Mouse (Mus musculus) Patski (cell line): ENCODE results near the gene Ndufs2. TPM values are rescaled to one million over a fixed set of nuclear protein-coding genes. Genes with fewer than 3 reads are reported as not detected.

Source experiments
- ATAC-seq: fragments of 100-300 bp; one replicate; pipeline ENCODE4 v1.8.0; 2021
- CTCF ChIA-PET: fragments of 350-600 bp; sonication (Branson Sonifier 250); formaldehyde crosslinking; loops from one replicate; lab custom pipeline; 2022; ENCODE audit warnings: inconsistent platforms; lab: Charles Lee
- POLR2A ChIA-PET: fragments of 350-600 bp; sonication (Branson Sonifier 250); formaldehyde crosslinking; loops from one replicate; lab custom pipeline; 2022; ENCODE audit warnings: antibody characterized with exemption, inconsistent platforms; lab: Charles Lee
- DNase-seq: peaks from one replicate; pipeline ENCODE4 v3.0.0-alpha.2; 2011; ENCODE audit warnings: low read depth, low spot score
- H3K27me3 ChIP-seq: fragments of 371-371 bp; one replicate; pipeline ENCODE4 v1.5.1; 2021
- CTCF ChIP-seq: fragments of 100-300 bp; IDR thresholded peaks from one replicate; pipeline ENCODE4 v1.5.1; 2021
- in situ Hi-C: fragments of 300-500 bp; cut with MboI; formaldehyde crosslinking; loops from 3 replicates; pipeline ENCODE4 v1.11.1; 2018; ENCODE audit warnings: low pct_unique_long_range_greater_than_20kb, mixed read lengths
- polyA plus RNA-seq: library from polyadenylated mRNA; unstranded; gene quantifications from one replicate; pipeline ENCODE4 v1.2.3, GENCODE M21; 2021

Gene Ndufs2
- polyA plus RNA-seq, 1 experiment from 2014 or later: 436 TPM

- in situ Hi-C loops: loop anchor here (25.0 kb wide), 1 partner anchor 372 kb away; the partner anchor contains the start of genes Dusp12 and Gm26620
- POLR2A ChIA-PET: no interaction called here
- no peaks in the 10 kb centered on the region for H3K27me3 ChIP-seq
- no peak for TF ChIP-seq CTCF
- DNase-seq (no peak), ATAC-seq (no peak)
- CTCF ChIA-PET: interaction anchor here (1.1 to 1.7 kb wide), 2 partner anchors 141 to 148 kb away, joined by 4 to 5 read pairs; no protein-coding TSS in a partner anchor
These were observed 7.7 kb upstream of the Ndufs2 start for GRCm38 (mm10) chr1:171258921-171259320.

DNA sequence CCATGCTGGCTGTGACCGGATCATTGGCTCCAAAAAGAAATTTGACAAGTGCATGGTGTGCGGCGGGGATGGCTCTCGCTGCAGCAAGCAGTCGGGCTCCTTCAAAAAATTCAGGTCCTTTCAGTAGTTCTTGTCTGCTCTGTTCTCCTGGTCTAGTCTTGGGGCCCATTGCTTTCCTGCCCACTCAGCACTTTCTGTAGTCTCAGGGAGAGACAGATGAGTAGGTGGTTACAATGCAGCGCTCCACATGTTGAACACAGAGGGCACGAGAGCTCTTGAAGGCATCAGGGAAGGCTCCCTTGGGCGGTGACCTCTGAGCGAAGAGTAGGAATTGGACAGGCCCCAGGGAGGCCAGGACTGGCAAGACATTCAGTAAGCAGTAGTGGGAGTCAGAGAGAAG lies 6.6 kb upstream of the Ndufs2 start:
- TF ChIP-seq CTCF: no peak
- DNase-seq: no peak
- no peaks in the 10 kb centered on the region for H3K27me3 ChIP-seq
- POLR2A ChIA-PET: interaction anchor here (0.6 to 0.7 kb wide), 2 partner anchors 76 to 145 kb away, joined by 3 to 4 read pairs; no protein-coding TSS in a partner anchor
- in situ Hi-C loops: loop anchor here (25.0 kb wide), 1 partner anchor 370 kb away; the partner anchor contains the start of genes Dusp12 and Gm26620
- no peak for ATAC-seq
- CTCF ChIA-PET: interaction anchor here (0.9 to 1.9 kb wide), 13 partner anchors 10 to 149 kb away, joined by 3 to 6 read pairs (median 4); partner anchors contain the start of gene Ppox

DNA sequence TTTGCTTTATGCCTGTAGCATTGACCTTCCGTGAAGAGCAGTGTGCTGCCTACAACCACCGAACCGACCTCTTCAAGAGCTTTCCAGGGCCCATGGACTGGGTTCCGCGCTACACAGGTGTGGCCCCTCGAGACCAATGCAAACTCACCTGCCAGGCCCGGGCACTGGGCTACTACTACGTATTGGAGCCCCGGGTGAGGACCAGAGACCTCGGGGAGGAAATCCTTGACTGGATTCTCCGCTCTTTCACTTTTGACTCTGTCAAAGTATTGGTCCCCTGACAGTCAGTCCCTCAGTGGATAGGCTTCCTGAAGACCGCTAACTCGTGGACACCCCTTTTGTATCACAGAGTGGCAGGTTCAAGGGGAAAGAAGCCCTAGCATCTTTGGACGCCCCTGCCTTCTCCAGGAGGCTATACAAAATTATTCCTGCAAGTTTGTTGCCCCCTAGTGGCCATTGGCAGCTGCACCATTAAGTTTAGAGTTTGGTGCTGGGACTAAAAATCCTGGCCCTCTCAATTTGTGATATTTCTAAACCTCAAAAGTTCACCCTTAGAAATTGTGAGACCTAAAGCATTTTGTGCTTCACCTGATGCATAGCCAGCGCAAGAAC lies 5.9 kb upstream of the Ndufs2 start:
- ATAC-seq: peak; percentile 62
- POLR2A ChIA-PET: interaction anchor here (0.6 kb wide), 2 partner anchors 48 to 144 kb away, joined by 3 read pairs; no protein-coding TSS in a partner anchor
- in situ Hi-C loops: loop anchor here (25.0 kb wide), 1 partner anchor 370 kb away; the partner anchor contains the start of genes Dusp12 and Gm26620

DNA sequence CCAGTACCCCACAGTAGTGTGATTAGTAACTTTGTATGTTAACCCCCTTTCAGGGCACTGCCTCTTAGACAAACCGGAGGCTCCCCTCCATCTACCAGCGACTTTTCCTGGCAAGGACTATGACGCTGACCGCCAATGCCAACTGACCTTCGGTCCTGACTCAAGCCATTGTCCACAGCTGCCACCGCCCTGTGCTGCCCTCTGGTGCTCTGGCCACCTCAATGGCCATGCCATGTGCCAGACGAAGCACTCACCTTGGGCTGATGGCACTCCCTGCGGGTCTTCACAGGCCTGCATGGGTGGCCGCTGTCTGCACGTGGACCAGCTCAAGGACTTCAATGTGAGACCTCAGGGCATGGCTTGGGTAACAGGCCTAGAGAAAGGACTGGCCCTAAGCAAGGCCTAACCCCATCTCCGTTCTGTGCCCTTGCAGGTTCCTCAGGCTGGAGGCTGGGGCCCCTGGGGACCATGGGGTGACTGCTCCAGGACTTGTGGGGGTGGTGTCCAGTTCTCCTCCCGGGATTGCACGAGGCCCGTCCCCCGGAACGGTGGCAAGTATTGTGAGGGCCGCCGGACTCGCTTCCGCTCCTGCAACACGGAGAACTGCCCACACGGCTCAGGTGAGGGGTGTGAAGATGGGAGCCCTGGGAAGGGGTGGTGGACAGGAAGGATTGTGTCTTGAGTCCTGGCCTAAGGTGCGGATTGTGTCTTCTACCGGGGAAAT lies 5.1 kb upstream of the Ndufs2 start:
- ATAC-seq (no peak), DNase-seq (no peak)
- CTCF ChIA-PET: interaction anchor here (1.5 to 1.9 kb wide), 2 partner anchors 21 to 139 kb away, joined by 3 to 4 read pairs; no protein-coding TSS in a partner anchor
- in situ Hi-C loops: loop anchor here (25.0 kb wide), 1 partner anchor 369 kb away; the partner anchor contains the start of genes Dusp12 and Gm26620
- TF ChIP-seq CTCF: no peak
- POLR2A ChIA-PET: interaction anchor here (0.5 kb wide), 1 partner anchor 25 kb away, joined by 4 read pairs; no protein-coding TSS in a partner anchor
- H3K27me3 ChIP-seq: no peaks in the 10 kb centered on the region

More for the DNA sequence above, 5.9 kb upstream of the Ndufs2 start:
- no peak for TF ChIP-seq CTCF
- H3K27me3 ChIP-seq: no peaks in the 10 kb centered on the region
- DNase-seq: no peak
- CTCF ChIA-PET: interaction anchor here (0.9 to 1.9 kb wide), 13 partner anchors 9 to 148 kb away, joined by 3 to 6 read pairs (median 3); partner anchors contain the start of gene Ppox

DNA sequence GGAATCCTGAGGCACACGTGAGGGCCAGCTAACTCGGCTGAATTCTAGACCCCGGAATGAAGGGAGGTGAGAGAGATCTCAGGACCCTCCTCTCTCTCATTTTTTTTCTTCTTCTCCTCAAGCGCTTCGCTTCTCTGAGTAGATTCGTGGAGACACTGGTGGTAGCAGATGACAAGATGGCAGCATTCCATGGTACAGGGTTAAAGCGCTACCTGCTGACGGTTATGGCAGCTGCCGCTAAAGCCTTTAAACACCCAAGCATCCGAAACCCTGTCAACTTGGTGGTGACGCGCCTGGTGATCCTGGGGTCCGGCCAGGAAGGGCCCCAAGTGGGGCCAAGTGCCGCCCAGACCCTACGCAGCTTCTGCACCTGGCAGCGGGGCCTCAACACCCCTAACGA lies 1.2 kb upstream of the Ndufs2 start:
- DNase-seq (no peak), ATAC-seq (no peak)
- in situ Hi-C loops: loop anchor here (25.0 kb wide), 1 partner anchor 365 kb away; the partner anchor contains the start of genes Dusp12 and Gm26620
- POLR2A ChIA-PET: interaction anchor here (0.6 to 1.9 kb wide), 5 partner anchors 11 to 30 kb away, joined by 3 to 6 read pairs (median 5); partner anchors contain the start of genes B4galt3 and Fcer1g
- CTCF ChIA-PET: interaction anchor here (1.0 to 2.2 kb wide), 4 partner anchors 10 to 32 kb away, joined by 3 to 7 read pairs (median 6); partner anchors contain the start of gene Ppox
- H3K27me3 ChIP-seq: no peaks in the 10 kb centered on the region
- no peak for TF ChIP-seq CTCF

DNA sequence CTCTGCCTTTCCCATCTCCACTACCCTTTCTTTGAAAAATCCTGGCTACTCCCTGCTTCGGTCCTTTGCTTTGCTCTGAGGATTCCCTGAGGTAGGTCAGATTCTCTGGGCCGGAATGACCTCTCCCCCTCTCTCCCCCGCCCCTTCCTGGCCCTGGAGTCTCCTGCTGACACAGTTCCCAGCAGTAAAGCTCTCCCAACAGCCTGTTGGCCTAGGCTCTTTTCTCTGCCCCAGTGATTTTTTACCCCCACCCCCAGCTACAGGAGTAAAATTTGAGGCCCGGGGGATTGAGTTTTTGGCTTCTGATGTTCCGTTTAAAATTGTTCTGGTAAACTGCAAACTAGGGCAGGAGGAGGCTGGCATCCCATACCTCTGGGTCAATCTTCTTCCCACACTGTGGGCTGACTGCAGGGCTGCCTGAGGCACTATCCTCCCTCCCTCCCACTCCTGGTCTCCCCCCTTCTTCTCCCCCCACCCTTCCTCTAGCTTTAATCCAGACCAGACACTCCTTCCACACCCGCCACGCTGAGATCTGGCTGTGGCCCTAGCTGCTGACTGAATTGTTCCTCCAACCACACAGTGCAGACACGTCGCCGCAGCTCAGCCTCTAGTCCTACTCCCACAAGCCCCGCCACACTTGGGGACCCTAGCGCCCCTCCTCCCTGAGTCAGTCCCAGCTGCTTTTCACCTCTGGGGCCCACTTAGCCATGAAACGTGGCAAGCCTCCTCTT lies 571 bp upstream of the Ndufs2 start:
- no peak for ATAC-seq
- CTCF ChIA-PET: interaction anchor here (0.9 to 2.2 kb wide), 6 partner anchors 11 to 140 kb away, joined by 3 to 7 read pairs (median 5); partner anchors contain the start of gene Ppox
- POLR2A ChIA-PET: interaction anchor here (0.6 to 1.9 kb wide), 5 partner anchors 12 to 29 kb away, joined by 3 to 6 read pairs (median 5); partner anchors contain the start of genes B4galt3 and Fcer1g
- no peak for TF ChIP-seq CTCF
- in situ Hi-C loops: loop anchor here (25.0 kb wide), 1 partner anchor 364 kb away; the partner anchor contains the start of genes Dusp12 and Gm26620
- H3K27me3 ChIP-seq: no peaks in the 10 kb centered on the region
- no peak for DNase-seq

- CTCF ChIA-PET: interaction anchor here (0.7 to 1.1 kb wide), 2 partner anchors 12 to 131 kb away, joined by 3 read pairs; no protein-coding TSS in a partner anchor
These were observed 1.1 kb downstream of the Ndufs2 start, which contains the start of gene Adamts4 for GRCm38 (mm10) chr1:171249913-171250600. TSS of gene Adamts4 (plus strand) at chr1:171250421.

GRCm38 (mm10) chr1:171248386-171249226 lies 2.6 kb downstream of the Ndufs2 start:
- DNase-seq: no peak
- CTCF ChIA-PET: interaction anchor here (0.9 to 1.2 kb wide), 2 partner anchors 9 to 16 kb away, joined by 3 read pairs; no protein-coding TSS in a partner anchor
- in situ Hi-C loops: no loop called here
- POLR2A ChIA-PET: interaction anchor here (1.0 to 1.6 kb wide), 3 partner anchors 21 to 137 kb away, joined by 3 to 5 read pairs (median 4); partner anchors contain the start of gene B4galt3
- no peaks in the 10 kb centered on the region for H3K27me3 ChIP-seq
- ATAC-seq: no peak
- TF ChIP-seq CTCF: no peak

More at GRCm38 (mm10) chr1:171249913-171250600, 1.1 kb downstream of the Ndufs2 start, which contains the start of gene Adamts4:
- no peak for TF ChIP-seq CTCF
- ATAC-seq (peak; percentile 48), DNase-seq (peak; percentile 68)
- in situ Hi-C loops: loop anchor here (25.0 kb wide), 1 partner anchor 363 kb away; the partner anchor contains the start of genes Dusp12 and Gm26620
- POLR2A ChIA-PET: interaction anchor here (0.6 kb wide), 1 partner anchor 60 kb away, joined by 7 read pairs; no protein-coding TSS in a partner anchor
- H3K27me3 ChIP-seq: no peaks in the 10 kb centered on the region
